Mouse (Mus musculus) intestine, postnatal 0 days (tissue): Measurements from ENCODE around the gene Nfrkb. TPM values are rescaled to one million over a fixed set of nuclear protein-coding genes. Genes with fewer than 3 reads are reported as not detected.
A peak's percentile ranks its signal among the peaks of the same experiment; 100 is the strongest.

Experiments
- ATAC-seq: fragments of 200-750 bp; cut with Nextera tagmentation; 2 replicates; pipeline ENCODE4 v1.8.0; 2017; ENCODE audit warnings: mild to moderate bottlenecking, moderate TSS enrichment, moderate library complexity
- H3K27ac ChIP-seq: fragments of 300-500 bp; sonication (generic); 2 replicates; pipeline ENCODE4 v1.5.1; 2014; ENCODE audit warnings: mild to moderate bottlenecking, low read depth, low read length, moderate library complexity
- H3K27me3 ChIP-seq: fragments of 300-500 bp; sonication (generic); replicated peaks from 2 replicates; pipeline ENCODE4 v1.6.1; 2014; ENCODE audit warnings: low read length, mixed read lengths; ENCODE audit not compliant: control insufficient read depth, insufficient read depth
- H3K36me3 ChIP-seq: fragments of 300-500 bp; sonication (generic); 2 replicates; pipeline ENCODE4 v1.6.1; 2014; ENCODE audit warnings: mild to moderate bottlenecking, moderate library complexity; ENCODE audit not compliant: control insufficient read depth, insufficient read depth
- H3K4me1 ChIP-seq: fragments of 300-500 bp; sonication (generic); replicated peaks from 2 replicates; pipeline ENCODE4 v1.6.1; 2014; ENCODE audit warnings: antibody characterized with exemption, low read length, mixed read lengths; ENCODE audit not compliant: control insufficient read depth, insufficient read depth
- H3K4me2 ChIP-seq: fragments of 300-500 bp; sonication (generic); replicated peaks from 2 replicates; pipeline ENCODE4 v1.6.1; 2014; ENCODE audit warnings: low read depth, mild to moderate bottlenecking, moderate library complexity
- H3K4me3 ChIP-seq: fragments of 300-500 bp; sonication (generic); 2 replicates; pipeline ENCODE4 v1.5.1; 2014; ENCODE audit warnings: low read depth, low read length
- H3K9ac ChIP-seq: fragments of 300-500 bp; sonication (generic); 2 replicates; pipeline ENCODE4 v1.6.1; 2014; ENCODE audit warnings: mild to moderate bottlenecking, low read depth, low read length
- H3K9me3 ChIP-seq: fragments of 300-500 bp; sonication (generic); 2 replicates; pipeline ENCODE4 v1.6.1; 2016; ENCODE audit warnings: mixed run types; ENCODE audit not compliant: control insufficient read depth
- CTCF ChIP-seq: sonication (generic); IDR thresholded peaks from 2 replicates; pipeline ENCODE4 v1.5.1; 2016; ENCODE audit warnings: low read depth, mild to moderate bottlenecking, control low read depth, antibody characterized with exemption, moderate library complexity
- WGBS: fragments of 180-500 bp; shearing (Covaris S2); extraction: QIAGEN DNeasy Blood & Tissue Kit; methylation state at CpG from one replicate; pipeline ENCODE4 v1.1.7; 2014; 5-methylcytosine and 5-hydroxymethylcytosine counted together
- polyA plus RNA-seq: library from polyadenylated mRNA; unstranded; fragments of >200 nt; fragmentation: Nextera tagmentation; extraction: Ambion mirVana; gene quantifications from 2 replicates; pipeline ENCODE4 v1.2.1, GENCODE M21; 2015

Gene Nfrkb
- polyA plus RNA-seq, 1 experiment from 2014 or later = 8.5 TPM

DNA sequence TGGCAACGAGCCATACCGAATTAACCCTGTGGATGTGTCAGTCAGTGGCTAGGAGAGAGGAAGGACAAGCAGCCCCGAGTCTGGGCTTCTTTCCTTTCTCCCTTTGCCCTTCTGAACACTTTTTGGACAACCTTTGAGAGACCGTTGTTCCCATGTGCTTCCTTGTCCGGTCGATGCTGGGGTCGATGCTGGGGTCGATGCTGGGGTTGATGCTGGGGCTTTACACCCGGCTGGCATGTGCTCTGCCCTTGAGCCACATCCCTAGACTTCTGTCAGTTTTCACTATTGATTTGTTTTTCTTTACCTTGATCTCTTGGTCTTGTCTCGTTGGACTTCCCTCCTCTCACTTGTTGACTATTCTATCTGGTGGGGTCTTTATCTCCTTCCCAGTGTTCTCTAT lies 32.5 kb upstream of the Nfrkb start:
- H3K4me3 ChIP-seq = no peak overlapping the region
- TF ChIP-seq CTCF = no peak
- WGBS = 75% methylated on average over 10 of the region's 10 CpGs
- H3K36me3 ChIP-seq = peaks cover 25% of the 10 kb centered on the region
- H3K9ac ChIP-seq = no peak overlapping the region
- H3K4me1 ChIP-seq = no peaks in the 10 kb centered on the region
- no peaks in the 10 kb centered on the region for H3K27me3 ChIP-seq
- no peak overlapping the region for H3K4me2 ChIP-seq
- H3K27ac ChIP-seq = no peak overlapping the region
- no peak for ATAC-seq
- no peaks in the 10 kb centered on the region for H3K9me3 ChIP-seq

DNA sequence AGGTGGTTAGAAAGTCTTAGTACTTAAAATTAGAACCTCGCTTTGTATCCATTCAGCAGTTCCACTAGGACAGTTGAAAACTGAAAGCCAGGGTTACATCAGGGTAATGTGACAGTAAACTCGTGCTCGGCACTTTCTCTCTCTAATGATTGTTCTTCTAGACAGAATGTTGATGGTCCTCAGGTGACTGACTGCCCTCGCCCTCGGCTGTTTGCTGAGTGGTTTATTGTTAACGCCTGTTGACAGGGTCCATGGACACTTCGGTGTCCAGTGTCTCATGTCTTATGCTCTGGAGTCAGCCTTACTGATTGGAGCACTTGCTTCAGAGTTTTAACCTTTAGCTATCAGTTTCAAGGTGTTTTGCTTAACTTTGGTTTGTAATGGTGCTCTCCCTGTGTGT lies 31.9 kb upstream of the Nfrkb start:
- H3K4me2 ChIP-seq = no peak overlapping the region
- 47% methylated on average over 7 of the region's 7 CpGs for WGBS
- no peak overlapping the region for H3K27ac ChIP-seq
- H3K4me1 ChIP-seq = no peaks in the 10 kb centered on the region
- H3K4me3 ChIP-seq = no peak overlapping the region
- no peaks in the 10 kb centered on the region for H3K27me3 ChIP-seq
- peaks cover 25% of the 10 kb centered on the region for H3K36me3 ChIP-seq
- no peak for TF ChIP-seq CTCF
- ATAC-seq = peak; percentile 38; the same call in 1 of the 2 replicates
- H3K9ac ChIP-seq = no peak overlapping the region
- no peaks in the 10 kb centered on the region for H3K9me3 ChIP-seq

DNA sequence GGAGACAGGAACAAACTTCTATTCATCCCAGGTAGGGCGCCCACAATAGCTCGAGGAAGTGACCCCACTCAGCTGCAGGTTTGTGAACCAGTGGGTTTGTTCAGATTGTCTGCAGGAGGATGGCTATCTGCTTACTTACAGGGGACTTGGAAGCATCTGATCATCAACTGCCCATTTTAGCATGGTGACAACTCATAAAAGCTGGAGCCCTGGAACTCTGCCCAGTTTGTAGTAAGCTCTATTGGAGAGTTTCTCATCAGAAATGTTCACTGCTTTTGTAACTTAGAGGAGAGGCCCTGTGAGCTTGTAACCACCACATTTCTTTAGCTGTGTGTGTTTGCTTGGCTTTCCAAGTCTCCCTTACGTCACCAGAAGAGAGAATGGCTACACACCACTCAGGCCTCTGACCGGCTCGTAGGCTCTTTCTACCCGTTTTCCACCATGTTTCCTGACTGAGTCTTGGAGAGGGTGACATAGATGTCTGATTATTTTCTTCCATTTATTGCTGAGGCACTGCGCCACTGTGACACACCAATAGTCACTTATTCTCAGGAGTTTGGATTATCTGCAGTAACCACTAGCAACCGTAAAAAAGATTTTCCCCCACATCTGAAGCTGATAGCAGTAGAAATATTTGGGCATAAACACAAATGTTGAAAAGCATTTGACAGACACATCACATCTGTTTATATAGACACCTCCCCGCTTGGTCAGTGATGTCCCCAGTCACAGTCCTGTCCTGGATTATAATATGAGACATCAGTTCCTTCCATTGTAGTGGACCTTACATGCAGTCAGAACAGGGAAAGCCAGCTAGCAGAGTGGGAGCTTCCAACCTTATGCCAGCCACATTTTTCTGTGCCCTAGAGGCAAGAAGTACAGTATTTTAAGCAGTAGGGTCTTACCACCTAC lies 22.0 kb upstream of the Nfrkb start:
- H3K4me2 ChIP-seq = no peak overlapping the region
- 90% methylated on average over 9 of the region's 9 CpGs for WGBS
- peaks cover 36% of the 10 kb centered on the region for H3K36me3 ChIP-seq
- TF ChIP-seq CTCF = no peak
- H3K27ac ChIP-seq = no peak overlapping the region
- no peaks in the 10 kb centered on the region for H3K4me1 ChIP-seq
- H3K9ac ChIP-seq = no peak overlapping the region
- H3K9me3 ChIP-seq = no peaks in the 10 kb centered on the region
- ATAC-seq = no peak
- no peak overlapping the region for H3K4me3 ChIP-seq
- no peaks in the 10 kb centered on the region for H3K27me3 ChIP-seq

DNA sequence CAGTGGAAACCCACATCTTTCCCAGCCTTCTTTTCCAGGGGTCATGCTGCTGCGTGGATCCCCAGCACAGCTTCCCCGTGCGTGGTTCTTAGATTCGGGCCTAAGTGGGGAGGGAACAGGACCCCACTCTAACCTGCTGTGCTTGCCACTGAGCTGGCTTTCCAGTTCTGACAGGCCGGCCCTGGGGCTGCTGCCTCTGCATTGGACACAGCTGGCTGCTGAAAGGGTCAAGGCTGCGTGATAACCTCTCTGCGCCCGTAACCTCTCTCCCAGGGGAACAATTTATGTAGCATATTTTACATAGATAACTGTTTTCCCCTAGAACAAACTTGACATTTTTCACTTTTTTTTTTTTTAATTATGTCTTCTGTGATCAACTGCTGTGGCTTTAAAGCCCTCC lies 20.9 kb upstream of the Nfrkb start:
- Histone ChIP-seq H3K4me1 (no peaks in the 10 kb centered on the region), H3K36me3 (peaks cover 29% of the 10 kb centered on the region), H3K27ac (no peak overlapping the region), H3K4me3 (no peak overlapping the region), H3K27me3 (no peaks in the 10 kb centered on the region), H3K4me2 (no peak overlapping the region), H3K9me3 (no peaks in the 10 kb centered on the region), H3K9ac (no peak overlapping the region)
- 77% methylated on average over 8 of the region's 8 CpGs for WGBS
- ATAC-seq = no peak
- no peak for TF ChIP-seq CTCF

DNA sequence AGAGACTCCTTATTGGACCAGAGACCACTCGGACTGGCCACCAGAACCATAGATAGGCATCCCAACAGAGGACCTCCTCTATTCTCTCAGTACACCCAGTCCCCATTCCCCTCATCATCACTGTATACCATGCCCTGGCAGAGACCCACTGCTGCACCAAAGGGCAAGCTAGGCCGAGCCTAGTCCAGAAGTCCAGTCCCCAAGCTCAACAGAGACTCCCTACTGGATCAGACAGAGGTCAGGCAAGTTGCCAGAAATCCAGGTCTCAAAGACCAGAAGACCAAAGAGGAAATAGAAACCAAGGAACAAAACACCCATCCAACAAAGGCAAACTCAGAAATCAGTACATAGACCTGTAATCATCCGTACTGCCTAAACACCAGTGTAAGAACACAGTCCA lies 14.3 kb upstream of the Nfrkb start:
- H3K4me2 ChIP-seq = no peak overlapping the region
- WGBS = 96% methylated on average over 3 of the region's 3 CpGs
- no peak overlapping the region for H3K9ac ChIP-seq
- no peak for ATAC-seq
- H3K27me3 ChIP-seq = no peaks in the 10 kb centered on the region
- H3K4me3 ChIP-seq = no peak overlapping the region
- H3K9me3 ChIP-seq = no peaks in the 10 kb centered on the region
- no peak for TF ChIP-seq CTCF
- H3K36me3 ChIP-seq = peaks cover 11% of the 10 kb centered on the region
- H3K27ac ChIP-seq = no peak overlapping the region
- no peaks in the 10 kb centered on the region for H3K4me1 ChIP-seq

DNA sequence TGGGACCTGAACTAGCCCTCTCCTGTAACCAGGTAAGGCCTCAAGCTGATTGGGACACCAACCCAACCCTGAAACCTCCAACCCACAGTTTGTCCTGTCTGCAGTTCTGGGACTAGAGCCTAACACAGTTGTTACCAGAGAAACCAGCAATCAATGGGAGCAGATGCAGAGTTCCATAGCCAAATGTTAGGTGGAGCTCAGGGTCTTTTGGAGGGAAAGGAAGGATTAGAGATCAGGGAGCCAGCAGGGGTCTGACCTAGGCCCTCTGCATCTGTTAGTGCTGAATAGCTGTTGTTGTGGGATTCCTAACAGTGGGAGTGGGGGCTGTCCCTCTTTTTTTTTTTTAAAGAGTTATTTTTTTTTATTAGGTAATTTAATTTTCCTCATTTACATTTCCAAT lies 9.3 kb upstream of the Nfrkb start:
- no peaks in the 10 kb centered on the region for H3K4me1 ChIP-seq
- H3K9me3 ChIP-seq = no peaks in the 10 kb centered on the region
- H3K27me3 ChIP-seq = no peaks in the 10 kb centered on the region
- H3K4me3 ChIP-seq = no peak overlapping the region
- no peak for ATAC-seq
- H3K27ac ChIP-seq = no peak overlapping the region
- H3K4me2 ChIP-seq = no peak overlapping the region
- no peak for TF ChIP-seq CTCF
- no peak overlapping the region for H3K9ac ChIP-seq
- H3K36me3 ChIP-seq = peaks cover 6% of the 10 kb centered on the region; the same call in 1 of the 2 replicates
